Mouse (Mus musculus) MEL (cell line): ENCODE data around the gene Aplp2. TPM values are rescaled to one million over a fixed set of nuclear protein-coding genes. Genes with fewer than 3 reads are reported as not detected.

ENCODE experiments used
- DNase-seq: peaks from one replicate; pipeline ENCODE4 v3.0.0; 2011; ENCODE audit warnings: low read depth, low spot score
- H3K27ac ChIP-seq: 2 replicates; pipeline ENCODE4 v1.5.1; 2012; ENCODE audit warnings: low read depth, mild to moderate bottlenecking, control low read depth, low read length, moderate library complexity; ENCODE audit not compliant: control insufficient read depth
- H3K27me3 ChIP-seq, 2 experiments: fragments of 150-350 bp in 1 of 2; sonication (generic) in 1 of 2; 2 replicates each; pipeline ENCODE4 v1.6.1; 2012; ENCODE audit warnings: low read length in 2 of 2, mild to moderate bottlenecking in 2 of 2, improper control_type of control experiment in 1 of 2, moderate library complexity in 1 of 2; ENCODE audit not compliant: insufficient read depth in 2 of 2, control insufficient read depth in 1 of 2
- H3K36me3 ChIP-seq, 2 experiments: 2 replicates each; pipeline ENCODE4 v1.6.1; 2012 to 2014; ENCODE audit warnings: low read length in 2 of 2, improper control_type of control experiment in 1 of 2, inconsistent platforms in 1 of 2, mild to moderate bottlenecking in 1 of 2; ENCODE audit not compliant: insufficient read depth in 2 of 2, control insufficient read depth in 1 of 2
- H3K4me1 ChIP-seq, 2 experiments: fragments of 150-350 bp in 1 of 2; sonication (generic) in 1 of 2; 2 replicates each; pipeline ENCODE4 v1.6.1; 2012; ENCODE audit warnings: low read length in 2 of 2, improper control_type of control experiment in 1 of 2, mild to moderate bottlenecking in 1 of 2; ENCODE audit not compliant: insufficient read depth in 2 of 2, control insufficient read depth in 1 of 2
- H3K4me3 ChIP-seq, 2 experiments: fragments of 150-350 bp in 1 of 2; sonication (generic) in 1 of 2; 2 replicates each; pipeline ENCODE4 v1.5.1; 2012; ENCODE audit warnings: low read depth in 2 of 2, low read length in 2 of 2, mild to moderate bottlenecking in 2 of 2, moderate library complexity in 2 of 2, control low read depth in 1 of 2, improper control_type of control experiment in 1 of 2; ENCODE audit not compliant: control insufficient read depth in 1 of 2, insufficient read depth in 1 of 2
- H3K79me2 ChIP-seq: 2 replicates; pipeline ENCODE4 v1.6.1; 2012; ENCODE audit warnings: mild to moderate bottlenecking, low read length, moderate library complexity; ENCODE audit not compliant: control insufficient read depth, poor library complexity, insufficient read depth
- H3K9ac ChIP-seq: 2 replicates; pipeline ENCODE4 v1.6.1; 2012; ENCODE audit warnings: low read depth, mild to moderate bottlenecking, control low read depth, low read length, moderate library complexity; ENCODE audit not compliant: control insufficient read depth, poor library complexity, severe bottlenecking
- H3K9me3 ChIP-seq: fragments of 150-350 bp; sonication (generic); replicated peaks from 2 replicates; pipeline ENCODE4 v1.6.1; 2012; ENCODE audit warnings: mild to moderate bottlenecking, low read length, improper control_type of control experiment, moderate library complexity; ENCODE audit not compliant: insufficient read depth
- CHD1 ChIP-seq: IDR thresholded peaks from 2 replicates; pipeline ENCODE4 v1.6.1; 2012; ENCODE audit warnings: low read depth, mild to moderate bottlenecking, inconsistent platforms, low read length, improper control_type of control experiment
- CHD2 ChIP-seq: IDR thresholded peaks from 2 replicates; pipeline ENCODE4 v1.6.1; 2011; ENCODE audit warnings: low read length, improper control_type of control experiment
- CTCF ChIP-seq, 3 experiments: IDR thresholded peaks in 2 of 3; conservative IDR thresholded peaks in 1 of 3; 2 replicates each; pipeline ENCODE4 v1.5.1; 2011 to 2012; ENCODE audit warnings: low read length in 3 of 3, low read depth in 2 of 3, mild to moderate bottlenecking in 2 of 3, improper control_type of control experiment in 1 of 3, inconsistent platforms in 1 of 3, mixed read lengths in 1 of 3, moderate library complexity in 1 of 3; ENCODE audit not compliant: control insufficient read depth in 1 of 3, insufficient read depth in 1 of 3, poor library complexity in 1 of 3, severe bottlenecking in 1 of 3
- E2F4 ChIP-seq: IDR thresholded peaks from 2 replicates; pipeline ENCODE4 v1.6.1; 2011; ENCODE audit warnings: low read depth, low read length, improper control_type of control experiment, borderline replicate concordance
- ELF1 ChIP-seq: IDR thresholded peaks from 2 replicates; pipeline ENCODE4 v1.6.1; 2014; ENCODE audit warnings: low read depth, mild to moderate bottlenecking, inconsistent platforms, low read length, improper control_type of control experiment, moderate library complexity
- EP300 ChIP-seq, 2 experiments: IDR thresholded peaks; 2 replicates each; pipeline ENCODE4 v1.6.1; 2011; ENCODE audit warnings: improper control_type of control experiment in 2 of 2, low read length in 2 of 2, low read depth in 1 of 2, mild to moderate bottlenecking in 1 of 2
- ETS1 ChIP-seq: IDR thresholded peaks from 2 replicates; pipeline ENCODE4 v1.6.1; 2012; ENCODE audit warnings: low read depth, mild to moderate bottlenecking, inconsistent platforms, low read length, improper control_type of control experiment, moderate library complexity
- GATA1 ChIP-seq: IDR thresholded peaks from 2 replicates; pipeline ENCODE4 v1.6.1; 2011; ENCODE audit warnings: low read depth, low read length, improper control_type of control experiment
- KAT2A ChIP-seq: conservative IDR thresholded peaks from 2 replicates; pipeline ENCODE4 v1.6.1; 2012; ENCODE audit warnings: low read depth, low read length, improper control_type of control experiment, inconsistent platforms
- MAFK ChIP-seq: IDR thresholded peaks from 2 replicates; pipeline ENCODE4 v1.6.1; 2011; ENCODE audit warnings: low read depth, mild to moderate bottlenecking, low read length, improper control_type of control experiment, borderline replicate concordance
- MAX ChIP-seq: IDR thresholded peaks from 2 replicates; pipeline ENCODE4 v1.6.1; 2011; ENCODE audit warnings: low read length, improper control_type of control experiment
- MYB ChIP-seq: IDR thresholded peaks from 2 replicates; pipeline ENCODE4 v1.6.1; 2011; ENCODE audit warnings: mild to moderate bottlenecking, low read depth, low read length, improper control_type of control experiment
- MYC ChIP-seq: IDR thresholded peaks from 2 replicates; pipeline ENCODE4 v1.6.1; 2011; ENCODE audit warnings: low read depth, mild to moderate bottlenecking, low read length, improper control_type of control experiment, moderate library complexity
- NELFE ChIP-seq: IDR thresholded peaks from 2 replicates; pipeline ENCODE4 v1.6.1; 2011; ENCODE audit warnings: low read depth, low read length, improper control_type of control experiment
- NRF1 ChIP-seq: IDR thresholded peaks from 2 replicates; pipeline ENCODE4 v1.6.1; 2014; ENCODE audit warnings: low read depth, mild to moderate bottlenecking, inconsistent platforms, low read length, improper control_type of control experiment, moderate library complexity; ENCODE audit not compliant: poor library complexity, insufficient read depth, severe bottlenecking
- POLR2A ChIP-seq, 2 experiments: IDR thresholded peaks; 2 replicates each; pipeline ENCODE4 v1.6.1; 2011 to 2012; ENCODE audit warnings: low read length in 2 of 2, mild to moderate bottlenecking in 2 of 2, control low read depth in 1 of 2, improper control_type of control experiment in 1 of 2, low read depth in 1 of 2, moderate library complexity in 1 of 2; ENCODE audit not compliant: control insufficient read depth in 1 of 2, insufficient read depth in 1 of 2, poor library complexity in 1 of 2
- POLR2AphosphoS5 ChIP-seq: IDR thresholded peaks from 2 replicates; pipeline ENCODE4 v1.6.1; 2012; ENCODE audit warnings: low read depth, borderline replicate concordance, mild to moderate bottlenecking, inconsistent platforms, low read length, moderate library complexity, mixed read lengths
- RAD21 ChIP-seq: IDR thresholded peaks from 2 replicates; pipeline ENCODE4 v1.6.1; 2011; ENCODE audit warnings: mild to moderate bottlenecking, low read depth, low read length, improper control_type of control experiment
- RCOR1 ChIP-seq: IDR thresholded peaks from 2 replicates; pipeline ENCODE4 v1.6.1; 2012; ENCODE audit warnings: low read depth, mild to moderate bottlenecking, inconsistent platforms, low read length, improper control_type of control experiment
- SIN3A ChIP-seq: IDR thresholded peaks from 2 replicates; pipeline ENCODE4 v1.6.1; 2012; ENCODE audit warnings: low read length, improper control_type of control experiment, inconsistent platforms
- SMC3 ChIP-seq: IDR thresholded peaks from 2 replicates; pipeline ENCODE4 v1.6.1; 2011; ENCODE audit warnings: low read depth, low read length, improper control_type of control experiment
- TBP ChIP-seq: IDR thresholded peaks from 2 replicates; pipeline ENCODE4 v1.8.0; 2011; ENCODE audit warnings: low read depth, low read length, improper control_type of control experiment
- ZKSCAN1 ChIP-seq: IDR thresholded peaks from 2 replicates; pipeline ENCODE4 v1.6.1; 2012; ENCODE audit warnings: low read depth, mild to moderate bottlenecking, inconsistent platforms, low read length, improper control_type of control experiment, moderate library complexity
- ZMIZ1 ChIP-seq: IDR thresholded peaks from 2 replicates; pipeline ENCODE4 v1.6.1; 2012; ENCODE audit warnings: low read depth, mild to moderate bottlenecking, inconsistent platforms, low read length, improper control_type of control experiment, moderate library complexity
- ZNF384 ChIP-seq: IDR thresholded peaks from 2 replicates; pipeline ENCODE4 v1.6.1; 2012; ENCODE audit warnings: low read depth, mild to moderate bottlenecking, inconsistent platforms, low read length, improper control_type of control experiment
- polyA plus RNA-seq, 2 experiments: library from polyadenylated mRNA; stranded (reverse) in 1 of 2; unstranded in 1 of 2; fragments of >175 nt in 1 of 2; fragments of >200 nt in 1 of 2; gene quantifications; 2 replicates each; pipeline versions ENCODE4 v1.2.1 to v1.2.4; 2012; ENCODE audit warnings: low replicate concordance in 2 of 2, low read depth in 1 of 2; ENCODE audit not compliant: insufficient read length in 2 of 2, insufficient read depth in 1 of 2, missing spikeins in 1 of 2
- total RNA-seq: library from RNA; depleted of rRNA; stranded (reverse); fragments of 300-350 nt; gene quantifications from 2 replicates; pipeline ENCODE4 v1.2.3, GENCODE M21; 2012

Gene Aplp2
- total and polyA plus RNA-seq, 3 experiments, result 37.6 to 60.6 TPM; not detected in 1

DNA sequence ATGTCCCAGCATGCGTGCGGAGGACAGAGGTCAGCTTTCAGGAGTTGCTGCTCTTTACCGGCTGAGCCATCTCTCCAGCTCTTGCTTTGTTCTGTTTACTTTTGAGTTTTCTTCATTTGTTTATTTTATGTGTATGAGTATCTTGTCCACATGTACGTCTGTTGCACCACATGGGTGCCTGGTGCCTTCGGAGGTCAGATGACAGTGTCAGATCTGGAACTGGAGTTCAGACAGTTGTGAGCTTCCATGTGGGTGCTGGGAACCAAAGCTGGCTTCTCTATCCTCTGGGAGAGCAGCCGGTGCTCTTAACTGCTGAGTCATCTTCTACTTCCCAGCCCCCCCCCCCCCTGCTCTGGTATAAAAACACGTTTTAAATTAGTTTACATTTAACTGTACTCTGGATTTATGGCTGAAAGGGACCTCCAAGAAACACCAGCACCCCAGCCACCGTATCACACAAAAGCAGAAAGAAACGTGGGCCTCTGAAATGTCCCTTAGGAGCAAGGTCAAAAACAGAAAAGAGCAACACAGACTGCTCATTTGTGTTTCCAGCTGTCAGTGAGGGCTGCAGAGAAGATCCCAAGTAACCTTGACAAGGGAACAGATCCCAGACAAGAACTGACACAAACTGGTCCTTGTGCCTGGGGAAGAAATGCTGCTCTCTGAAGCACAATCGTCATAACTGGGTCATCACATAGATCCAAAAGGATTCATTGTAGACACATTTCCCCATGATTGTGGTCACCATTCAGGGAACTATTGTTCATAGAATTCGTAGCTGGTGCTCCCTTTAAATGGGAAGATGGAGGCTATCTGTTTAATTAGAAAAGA is 42.5 kb upstream of the Aplp2 start (continued):
- peak; percentile 76 for TF ChIP-seq MAFK
- peak; percentile 35; the same call in 1 of the 2 replicates for TF ChIP-seq SIN3A
- TF ChIP-seq SMC3, result no peak
- no peak for TF ChIP-seq ZNF384
- peak; percentile 87; the same call in 1 of the 2 replicates for TF ChIP-seq CHD1
- no peak for TF ChIP-seq TBP
- TF ChIP-seq EP300 (IDR thresholded peaks at IDR 0.05; ENCODE audit: low read depth in 1 of 2, low read length in 2 of 2), result peak; percentile 28 to 35; a peak in 2 of 4 replicates
- TF ChIP-seq ELF1, result no peak
- no peak for TF ChIP-seq MYB
- no peak; the same call in 1 of the 2 replicates for TF ChIP-seq RCOR1
- no peak for TF ChIP-seq KAT2A
- TF ChIP-seq E2F4, result no peak
- no peak for TF ChIP-seq ZKSCAN1
- no peak for TF ChIP-seq CTCF (IDR thresholded peaks at IDR 0.05 in 2 of 3, conservative IDR thresholded peaks at IDR 0.05 in 1 of 3; ENCODE audit: control insufficient read depth in 1 of 3, insufficient read depth in 1 of 3, low read depth in 2 of 3, low read length in 3 of 3, poor library complexity in 1 of 3, severe bottlenecking in 1 of 3)
- TF ChIP-seq CHD2, result no peak
- TF ChIP-seq MYC, result peak; percentile 62; the same call in 1 of the 2 replicates
- peak; percentile 74 for TF ChIP-seq MAX
- TF ChIP-seq GATA1, result no peak
- peak; percentile 44 for TF ChIP-seq NELFE
- TF ChIP-seq ZMIZ1, result 0 out of 2 replicates have a peak, but pooled peaks have one; percentile 34
- no peak for TF ChIP-seq POLR2AphosphoS5
- no peak for TF ChIP-seq RAD21
- TF ChIP-seq, all 39 proteins: peak for 13

DNA sequence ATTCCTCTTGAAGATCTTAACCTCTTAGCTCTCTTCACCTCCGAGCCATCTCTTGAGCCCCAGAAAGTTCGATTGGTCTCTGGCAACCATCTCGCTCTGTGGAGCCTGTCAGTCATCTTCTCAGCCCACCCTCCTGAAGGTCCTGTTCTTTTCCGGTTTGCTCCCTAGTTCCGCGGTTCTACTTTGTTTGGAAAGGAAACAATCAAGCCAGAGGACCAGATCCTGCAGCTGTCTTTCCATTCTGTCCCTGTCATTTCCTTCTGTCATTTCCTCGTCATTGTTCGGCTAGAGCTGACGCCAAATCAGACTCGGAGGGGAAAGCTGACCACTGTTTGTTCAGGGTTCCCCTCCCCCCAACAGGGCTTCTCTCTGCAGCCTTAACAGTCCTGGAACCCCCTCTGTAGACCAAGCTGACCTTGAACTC is 41.7 kb upstream of the Aplp2 start:
- Histone ChIP-seq H3K4me3 (peak overlapping the region; percentile 69 to 89), H3K27ac (peak overlapping the region; percentile 99), H3K27me3 (no peaks in the 10 kb centered on the region), H3K79me2 (peaks cover 1% of the 10 kb centered on the region; the same call in 1 of the 2 replicates), H3K9ac (peak overlapping the region; percentile 72), H3K9me3 (no peaks in the 10 kb centered on the region), H3K4me1 (peaks cover 12 to 20% of the 10 kb centered on the region in 2 experiments), H3K36me3 (peaks cover 0 to 24% of the 10 kb centered on the region in 2 experiments; a peak in 2 of 4 replicates)
- TF ChIP-seq CHD2, result peak; percentile 47
- TF ChIP-seq ETS1, result peak; percentile 6; the same call in 1 of the 2 replicates
- TF ChIP-seq NELFE, result no peak; the same call in 1 of the 2 replicates
- peak in 1 of 2 experiments; percentile 38; a peak in 2 of 4 replicates for TF ChIP-seq POLR2A (IDR thresholded peaks at IDR 0.05; ENCODE audit: control insufficient read depth in 1 of 2, insufficient read depth in 1 of 2, low read depth in 1 of 2, low read length in 2 of 2, poor library complexity in 1 of 2)
- no peak for TF ChIP-seq NRF1
- TF ChIP-seq SIN3A, result peak; percentile 66; the same call in 1 of the 2 replicates
- TF ChIP-seq TBP, result peak; percentile 51
- peak; percentile 20; the same call in 1 of the 2 replicates for TF ChIP-seq ELF1
- no peak for TF ChIP-seq RCOR1
- peak; percentile 78 for DNase-seq
